Mouse (Mus musculus) forebrain, embryonic 12.5 days (tissue): ENCODE measurements around the gene Slc9a9. TPM values are rescaled to one million over a fixed set of nuclear protein-coding genes. Genes with fewer than 3 reads are reported as not detected.

Experiments
- ATAC-seq: fragments of 200-750 bp; cut with Nextera tagmentation; 2 replicates; pipeline ENCODE4 v1.8.0; 2017; ENCODE audit warnings: moderate TSS enrichment; ENCODE audit not compliant: low FRiP score
- H3K27ac ChIP-seq: fragments of 300-500 bp; sonication (generic); 2 replicates; pipeline ENCODE4 v1.5.1; 2016; ENCODE audit warnings: mild to moderate bottlenecking
- H3K27me3 ChIP-seq: fragments of 300-500 bp; sonication (generic); 2 replicates; pipeline ENCODE4 v1.6.1; 2016; ENCODE audit warnings: mild to moderate bottlenecking
- H3K36me3 ChIP-seq: fragments of 300-500 bp; sonication (generic); replicated peaks from 2 replicates; pipeline ENCODE4 v1.6.1; 2016; ENCODE audit warnings: mild to moderate bottlenecking
- H3K4me1 ChIP-seq: fragments of 300-500 bp; sonication (generic); 2 replicates; pipeline ENCODE4 v1.6.1; 2016
- H3K4me2 ChIP-seq: fragments of 300-500 bp; sonication (generic); 2 replicates; pipeline ENCODE4 v1.6.1; 2016; ENCODE audit warnings: mild to moderate bottlenecking, moderate library complexity
- H3K4me3 ChIP-seq: fragments of 300-500 bp; sonication (generic); replicated peaks from 2 replicates; pipeline ENCODE4 v1.5.1; 2016; ENCODE audit warnings: mild to moderate bottlenecking
- H3K9ac ChIP-seq: fragments of 300-500 bp; sonication (generic); 2 replicates; pipeline ENCODE4 v1.6.1; 2016; ENCODE audit warnings: mild to moderate bottlenecking
- H3K9me3 ChIP-seq: fragments of 300-500 bp; sonication (generic); 2 replicates; pipeline ENCODE4 v1.6.1; 2016
- WGBS: fragments of 180-500 bp; shearing (Covaris S2); methylation state at CpG from one replicate; pipeline ENCODE4 v1.1.7; 2016; 5-methylcytosine and 5-hydroxymethylcytosine counted together
- microRNA-seq: library from miRNA; unstranded; fragments of <30 nt; microRNA quantifications from one replicate; pipeline ENCODE4, GENCODE M21; 2017
- polyA plus RNA-seq: library from polyadenylated mRNA; unstranded; fragments of >200 nt; fragmentation: Nextera tagmentation; extraction: Ambion mirVana; gene quantifications from 2 replicates; pipeline ENCODE4 v1.2.1, GENCODE M21; 2016

The Slc9a9 gene
- polyA plus RNA-seq, 1 experiment from 2014 or later, result 2.8 TPM

DNA sequence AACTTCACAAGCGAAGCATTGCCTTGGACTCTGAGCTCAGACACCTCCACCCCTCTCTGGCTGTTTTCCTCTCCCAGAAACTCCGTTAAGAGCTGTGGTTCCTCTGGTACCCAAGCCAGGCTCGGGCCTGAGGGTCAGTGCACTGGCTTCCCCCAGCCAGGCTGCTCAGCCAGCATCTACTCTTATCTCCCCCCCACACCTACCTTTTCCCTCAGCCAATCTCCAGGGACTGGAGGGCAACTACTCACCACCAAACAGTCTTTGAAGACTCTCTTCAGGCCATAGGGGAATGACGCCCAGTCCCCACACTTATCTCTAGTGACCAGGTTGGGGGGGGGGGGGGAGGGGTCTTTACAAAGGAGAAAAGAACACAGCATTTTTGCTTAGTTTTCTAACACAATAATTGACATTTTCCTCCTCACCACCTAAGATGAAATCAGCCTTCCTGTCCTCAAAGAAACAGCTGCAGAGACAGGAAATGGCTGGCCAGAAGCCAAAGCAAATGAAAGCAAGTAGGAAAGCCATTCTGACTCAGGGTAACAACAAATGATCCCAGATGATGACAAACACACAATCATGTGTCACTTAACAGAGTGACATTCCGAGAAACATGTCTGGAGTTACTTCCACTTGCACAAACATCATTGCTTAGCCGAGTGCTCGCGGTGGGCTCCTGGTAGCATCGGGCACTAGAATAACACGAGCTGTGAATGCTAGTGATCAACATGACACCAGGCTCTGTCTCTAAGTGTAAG lies 610.1 kb downstream of the Slc9a9 start:
- no peak overlapping the region for H3K4me3 ChIP-seq
- H3K9ac ChIP-seq, result no peak overlapping the region
- H3K27ac ChIP-seq, result no peak overlapping the region
- no peaks in the 10 kb centered on the region for H3K4me1 ChIP-seq
- H3K27me3 ChIP-seq, result no peaks in the 10 kb centered on the region
- 84% methylated on average over 10 of the region's 10 CpGs for WGBS
- ATAC-seq, result no peak
- no peak overlapping the region for H3K4me2 ChIP-seq
- no peaks in the 10 kb centered on the region for H3K9me3 ChIP-seq
- no peaks in the 10 kb centered on the region for H3K36me3 ChIP-seq

Small RNAs within 50 kb of the gene (microRNA-seq; reads per million reads assigned to microRNA genes)
- gene Mir7656, result not detected

Other genes with a start within 250 kb of the Slc9a9 start
- 6.1 and 11.1 TPM in 2 replicates for gene 1190002N15Rik, start 131.8 kb upstream of the Slc9a9 start, polyA plus RNA-seq